Mouse (Mus musculus) heart, postnatal 10 days (tissue): ENCODE measurements around the gene Hist1h4i. TPM values are rescaled to one million over a fixed set of nuclear protein-coding genes. Genes with fewer than 3 reads are reported as not detected.

Source experiments
- DNase-seq, 2 experiments: peaks; one replicate each; pipeline ENCODE4 v3.0.0; 2021
- intact Hi-C: fragments of 180-260 bp; cut with DNase I; formaldehyde crosslinking; loops from one replicate; pipeline ENCODE4 v1.15.1; 2025
- total RNA-seq, 2 experiments: library from RNA; stranded (reverse); gene quantifications; 2 replicates each; pipeline ENCODE4 v1.2.3; 2021

Gene Hist1h4i
- total RNA-seq, 2 experiments from 2014 or later = 70.8 to 71.4 TPM

GRCm38 (mm10) chr13:22039951-22040463 is 1.2 kb downstream of the Hist1h4i start:
- intact Hi-C loops = loop anchor here (2.0 to 10.0 kb wide), 8 partner anchors 215 to 1717 kb away; partner anchors contain the start of genes Hist1h2ac, Hist1h2af, Hist1h2bb and Hist1h2bc
- no peak for DNase-seq

DNA sequence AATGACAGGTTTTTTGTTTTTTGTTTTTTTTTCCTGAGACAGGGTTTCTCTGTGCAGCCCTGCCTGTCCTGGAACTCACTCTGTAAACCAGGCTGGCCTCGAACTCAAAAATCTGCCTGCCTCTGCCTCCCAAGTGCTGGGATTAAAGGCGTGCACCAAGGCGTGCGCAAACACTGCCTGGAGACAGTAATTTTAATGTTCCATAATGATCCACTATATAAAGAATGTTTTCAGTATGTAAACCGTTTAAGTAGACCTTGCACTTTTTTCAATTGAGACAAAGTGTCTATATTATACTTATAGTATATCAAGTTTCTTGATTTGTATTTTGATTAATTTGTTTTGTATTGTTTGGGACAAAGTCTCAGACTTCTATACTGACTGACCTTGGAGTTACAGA is 1.8 kb downstream of the Hist1h4i start:
- intact Hi-C loops = loop anchor here (5.0 to 10.0 kb wide), 3 partner anchors 215 to 1718 kb away; partner anchors contain the start of genes Hist1h2ac, Hist1h2bc and Hist1h4b
- DNase-seq = no peak

GRCm38 (mm10) chr13:22037415-22037814 is 3.7 kb downstream of the Hist1h4i start:
- intact Hi-C loops = loop anchor here (5.0 to 10.0 kb wide), 3 partner anchors 213 to 1720 kb away; partner anchors contain the start of genes Hist1h2ac, Hist1h2bc and Hist1h4b
- no peak for DNase-seq

DNA sequence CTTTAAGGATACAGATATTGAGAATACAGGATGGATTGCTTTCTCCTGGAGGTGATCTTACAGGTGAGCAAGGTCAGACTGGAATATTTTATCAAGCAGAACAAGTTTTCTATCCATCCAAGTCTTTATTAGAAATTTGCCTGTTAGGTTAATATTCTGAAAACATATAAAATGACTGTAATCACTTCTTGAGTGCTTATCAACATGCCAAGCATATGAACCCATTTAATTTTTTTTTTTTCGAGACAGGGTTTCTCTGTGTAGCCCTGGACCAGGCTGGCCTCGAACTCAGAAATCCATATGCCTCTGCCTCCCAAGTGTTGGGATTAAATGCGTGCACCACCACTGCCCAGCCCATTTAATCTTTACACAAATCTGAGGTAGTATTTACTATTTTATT is 4.2 kb downstream of the Hist1h4i start:
- intact Hi-C loops = loop anchor here (5.0 to 10.0 kb wide), 3 partner anchors 212 to 1720 kb away; partner anchors contain the start of genes Hist1h2ac, Hist1h2bc and Hist1h4b
- DNase-seq = no peak

- no peak for DNase-seq
- intact Hi-C loops = loop anchor here (5.0 to 10.0 kb wide), 3 partner anchors 212 to 1721 kb away; partner anchors contain the start of genes Hist1h2ac, Hist1h2bc and Hist1h4b
These were observed 4.8 kb downstream of the Hist1h4i start for GRCm38 (mm10) chr13:22036149-22036956.

DNA sequence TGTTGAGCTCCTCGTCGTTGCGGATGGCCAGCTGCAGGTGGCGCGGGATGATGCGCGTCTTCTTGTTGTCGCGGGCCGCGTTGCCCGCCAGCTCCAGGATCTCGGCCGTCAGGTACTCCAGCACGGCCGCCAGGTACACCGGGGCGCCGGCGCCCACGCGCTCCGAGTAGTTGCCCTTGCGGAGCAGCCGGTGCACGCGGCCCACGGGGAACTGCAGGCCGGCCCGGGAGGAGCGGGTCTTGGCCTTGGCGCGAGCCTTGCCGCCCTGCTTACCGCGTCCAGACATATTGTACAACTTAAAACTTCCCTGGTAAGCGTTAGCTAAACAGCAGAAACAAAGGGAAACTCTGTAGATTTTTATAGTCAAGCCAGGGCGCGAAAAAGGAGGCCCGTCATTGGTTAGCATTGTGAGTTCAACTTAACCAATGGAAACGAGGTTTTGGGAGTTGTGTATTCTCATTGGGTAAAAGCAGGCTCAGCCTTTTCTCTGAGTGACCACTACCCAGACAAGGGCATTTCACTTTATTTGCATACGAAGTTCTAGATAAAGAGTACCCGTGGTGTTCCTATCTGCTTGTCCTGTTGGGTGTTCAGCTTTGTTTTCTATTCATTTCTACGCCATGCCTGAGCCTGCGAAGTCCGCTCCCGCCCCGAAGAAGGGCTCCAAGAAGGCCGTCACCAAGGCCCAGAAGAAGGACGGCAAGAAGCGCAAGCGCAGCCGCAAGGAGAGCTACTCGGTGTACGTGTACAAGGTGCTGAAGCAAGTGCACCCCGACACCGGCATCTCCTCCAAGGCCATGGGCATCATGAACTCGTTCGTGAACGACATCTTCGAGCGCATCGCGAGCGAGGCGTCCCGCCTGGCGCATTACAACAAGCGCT is 5.7 kb downstream of the Hist1h4i start, which contains the start of the genes Hist1h2ah and Hist1h2bk:
Hist1h2ah (minus strand) TSS at position 302 of the 882 bp plus-strand sequence.
Hist1h2bk (plus strand) TSS at position 604 of the 882 bp plus-strand sequence.
- DNase-seq = peak; percentile 90 to 91
- intact Hi-C loops = loop anchor here (5.0 to 10.0 kb wide), 3 partner anchors 211 to 1722 kb away; partner anchors contain the start of genes Hist1h2ac, Hist1h2bc and Hist1h4b

DNA sequence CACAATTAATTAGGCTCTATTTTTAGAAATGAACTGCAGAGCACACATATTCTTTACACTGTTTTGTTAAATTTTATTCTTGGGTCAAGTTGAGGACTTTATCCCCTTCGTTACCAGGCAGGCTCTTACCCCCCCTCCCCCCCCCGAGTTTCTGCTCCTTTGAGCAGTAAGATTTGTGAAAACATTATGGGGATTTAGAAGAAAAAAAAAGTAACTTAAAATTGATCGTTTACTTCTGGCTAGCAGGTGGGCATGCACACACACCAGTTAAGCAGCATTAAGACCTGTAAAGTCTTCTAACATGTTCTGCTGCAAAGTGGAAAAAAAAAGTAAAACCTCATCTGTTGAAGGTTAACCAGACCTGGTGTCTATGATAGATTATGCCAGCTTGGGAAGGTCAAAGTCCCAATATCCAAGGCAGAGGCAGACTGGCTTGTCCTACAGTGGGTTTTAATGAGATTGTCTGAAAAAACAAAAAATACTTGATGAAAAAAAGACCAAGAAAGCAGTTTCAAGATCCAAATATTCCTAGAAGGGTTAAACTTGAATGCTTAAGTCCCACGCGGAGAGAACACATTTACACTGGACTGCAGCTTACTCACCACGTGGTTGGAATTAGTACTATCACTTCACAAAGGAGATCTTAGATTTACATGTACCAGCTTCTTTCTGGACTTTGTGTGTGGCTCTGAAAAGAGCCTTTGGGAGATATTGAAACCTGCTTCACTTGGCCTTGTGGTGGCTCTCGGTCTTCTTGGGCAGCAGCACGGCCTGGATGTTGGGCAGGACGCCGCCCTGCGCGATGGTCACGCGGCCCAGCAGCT is 6.5 kb downstream of the Hist1h4i start:
- intact Hi-C loops = loop anchor here (5.0 to 10.0 kb wide), 3 partner anchors 210 to 1723 kb away; partner anchors contain the start of genes Hist1h2ac, Hist1h2bc and Hist1h4b

GRCm38 (mm10) chr13:22033741-22034442 is 7.3 kb downstream of the Hist1h4i start:
- no peak for DNase-seq
- intact Hi-C loops = loop anchor here (10.0 kb wide), 1 partner anchor 209 kb away; no protein-coding TSS in a partner anchor

More for the DNA sequence above, 6.5 kb downstream of the Hist1h4i start:
- no peak for DNase-seq

GRCm38 (mm10) chr13:22030493-22030892 is 10.7 kb downstream of the Hist1h4i start:
- no peak for DNase-seq
- intact Hi-C loops = loop anchor here (10.0 kb wide), 1 partner anchor 206 kb away; no protein-coding TSS in a partner anchor

DNA sequence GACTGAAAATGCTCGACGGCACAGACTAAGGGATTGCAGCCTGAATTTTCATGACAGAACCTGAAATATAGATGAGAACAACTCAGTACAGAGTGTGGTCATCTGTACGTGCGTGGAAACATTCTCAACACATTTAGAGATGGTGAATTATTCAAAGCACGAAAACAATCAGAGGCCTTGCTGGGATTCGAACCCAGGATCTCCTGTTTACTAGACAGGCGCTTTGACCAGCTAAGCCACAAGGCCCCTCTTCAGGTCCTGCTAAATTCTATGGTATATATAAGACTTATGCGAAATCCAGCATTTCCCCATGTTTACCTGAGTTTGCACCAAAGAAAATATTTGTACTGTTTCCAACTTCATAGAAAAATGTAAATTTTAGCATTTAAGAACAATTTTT is 11.2 kb downstream of the Hist1h4i start:
- no peak for DNase-seq
- intact Hi-C loops = loop anchor here (5.0 to 10.0 kb wide), 4 partner anchors 175 to 1487 kb away; no protein-coding TSS in a partner anchor

GRCm38 (mm10) chr13:22028673-22029460 is 12.3 kb downstream of the Hist1h4i start:
- DNase-seq = peak; percentile 96 to 98
- intact Hi-C loops = loop anchor here (1.0 to 10.0 kb wide), 4 partner anchors 55 to 1488 kb away; no protein-coding TSS in a partner anchor

GRCm38 (mm10) chr13:22026058-22027031 is 14.8 kb downstream of the Hist1h4i start:
- DNase-seq = peak; percentile 89 to 93
- intact Hi-C loops = loop anchor here (5.0 to 10.0 kb wide), 3 partner anchors 172 to 1491 kb away; no protein-coding TSS in a partner anchor

DNA sequence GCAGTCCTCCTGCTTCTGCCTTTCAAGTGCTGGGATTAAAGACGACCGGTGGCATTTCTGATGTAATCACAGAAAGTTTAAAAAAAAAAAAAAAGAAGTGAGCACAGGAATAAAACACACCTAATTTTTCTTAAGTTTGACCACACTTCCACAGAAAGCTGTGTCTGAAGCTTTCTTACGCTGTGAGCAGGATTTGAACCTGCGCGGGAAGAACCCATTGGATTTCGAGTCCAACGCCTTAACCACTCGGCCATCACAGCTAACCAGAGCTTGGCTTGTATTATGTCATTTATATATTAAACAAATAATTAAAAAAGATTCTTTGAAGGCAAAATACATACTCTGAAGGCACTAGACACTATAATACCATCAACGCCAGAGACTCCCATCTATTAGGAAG is 18.9 kb downstream of the Hist1h4i start:
- intact Hi-C loops = loop anchor here (5.0 to 10.0 kb wide), 3 partner anchors 167 to 1415 kb away; no protein-coding TSS in a partner anchor

DNA sequence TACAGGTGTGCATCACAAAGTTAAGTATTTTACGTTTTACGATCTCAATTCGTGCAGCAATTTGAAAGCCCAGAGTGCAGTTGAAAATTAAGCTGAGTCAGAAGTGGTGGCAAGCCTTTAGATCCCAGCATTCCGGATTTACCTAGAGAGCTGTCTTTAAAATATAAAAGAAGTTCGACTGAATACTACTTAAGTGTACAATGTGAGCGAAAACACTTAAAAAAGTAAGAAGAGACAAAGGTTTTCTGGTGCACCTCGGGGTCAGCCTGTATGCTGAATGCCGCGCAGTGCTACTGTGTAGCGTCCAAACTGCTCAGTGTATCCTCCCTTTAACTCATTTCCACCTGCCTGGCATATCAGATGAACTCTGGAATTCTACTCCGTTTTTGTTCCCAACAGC is 19.6 kb downstream of the Hist1h4i start:
- peak in 1 of 2 experiments; percentile 32 for DNase-seq
- intact Hi-C loops = loop anchor here (5.0 to 10.0 kb wide), 3 partner anchors 167 to 1416 kb away; no protein-coding TSS in a partner anchor

More for the DNA sequence above, 18.9 kb downstream of the Hist1h4i start:
- peak; percentile 90 for DNase-seq

GRCm38 (mm10) chr13:22020901-22021339 is 20.2 kb downstream of the Hist1h4i start:
- peak; percentile 85 to 86 for DNase-seq
- intact Hi-C loops = loop anchor here (5.0 to 10.0 kb wide), 3 partner anchors 166 to 1416 kb away; no protein-coding TSS in a partner anchor
